Mouse (Mus musculus): ENCODE data around the gene Zfp277.

- TF ChIP-seq POLR2A (IDR thresholded peaks at IDR 0.05; ENCODE audit: low read depth, low read length) (no peak), CTCF (IDR thresholded peaks at IDR 0.05; ENCODE audit: extremely low read depth, insufficient read depth, insufficient read length, insufficient replicate concordance) (no peak)
Measured at GRCm38 (mm10) chr12:40464282-40464681, 18.6 kb upstream of the Zfp277 start.
